Mouse (Mus musculus) testis, postnatal 14 days (tissue): ENCODE measurements at regions not wholly inside any gene's neighbourhood (a gene's known extent, or its start where the extent isn't known, plus 50 kb on each side); places are given as distances from the start of the nearest gene placed in this dataset.

ENCODE experiments used
- DNase-seq: peaks from one replicate; pipeline ENCODE4 v3.0.0; 2021; ENCODE audit warnings: low spot score

DNA sequence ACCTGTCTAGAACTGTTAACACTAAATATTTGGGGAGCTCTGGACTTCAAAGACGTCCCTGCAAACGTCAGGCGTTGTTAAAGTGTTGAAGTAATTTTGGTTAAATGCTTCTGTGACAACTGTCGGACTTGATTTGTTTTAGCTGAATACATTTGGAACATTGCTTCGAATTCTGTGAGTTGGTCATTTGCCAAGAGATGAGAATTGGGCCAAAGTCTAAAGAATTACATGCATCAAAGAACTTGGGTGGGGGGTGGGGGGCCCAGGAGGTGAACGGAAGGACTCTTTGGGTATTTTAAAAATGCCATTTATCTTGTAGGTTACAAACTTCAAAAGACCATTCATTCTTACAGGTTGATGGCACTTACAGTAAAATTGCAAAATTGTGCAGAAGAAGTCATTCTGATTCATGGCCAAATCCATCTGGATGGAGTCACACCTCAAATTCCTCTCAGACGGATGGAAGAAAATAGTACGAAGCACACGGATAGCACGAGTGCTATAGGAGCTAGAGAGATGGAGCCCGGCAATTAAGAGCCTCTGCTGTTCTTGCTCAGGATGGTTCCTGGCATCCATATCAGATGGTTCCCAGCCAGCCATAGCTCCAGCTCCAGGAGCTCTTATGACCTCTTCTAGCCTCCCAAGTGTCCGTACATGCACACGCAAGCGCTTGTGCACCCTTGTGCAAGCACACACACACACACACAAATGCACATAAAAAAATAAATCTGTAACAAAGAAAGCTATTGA is 144.5 kb upstream of the Irx5 start:
- DNase-seq: no peak

GRCm38 (mm10) chr8:92209081-92209480 is 148.3 kb upstream of the Irx5 start:
- DNase-seq: no peak

DNA sequence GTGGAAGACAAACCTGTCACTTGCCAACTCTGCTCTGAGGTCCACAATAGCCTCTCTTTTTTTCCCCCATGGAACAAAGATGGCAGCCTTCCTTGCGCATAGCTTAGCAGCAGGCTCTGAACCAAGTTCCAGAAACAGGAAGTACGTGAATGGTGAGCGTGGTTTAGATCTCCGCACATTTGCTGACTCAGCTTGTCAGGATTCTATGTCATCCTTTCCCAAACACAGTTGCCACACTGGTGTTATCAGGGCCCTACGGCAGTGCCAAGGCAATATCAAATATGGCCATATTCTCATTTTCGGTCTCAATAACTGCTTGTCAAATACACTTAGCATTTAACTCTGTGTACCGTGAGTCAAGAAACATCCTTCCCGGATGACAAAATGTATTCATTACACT is 161.8 kb upstream of the Irx5 start:
- no peak for DNase-seq

- no peak for DNase-seq
Measured at GRCm38 (mm10) chr8:92194065-92194464, 163.4 kb upstream of the Irx5 start.

GRCm38 (mm10) chr8:92190261-92191025 is 167.0 kb upstream of the Irx5 start:
- DNase-seq: no peak

GRCm38 (mm10) chr8:92183331-92183730 is 174.1 kb upstream of the Irx5 start:
- DNase-seq: no peak

DNA sequence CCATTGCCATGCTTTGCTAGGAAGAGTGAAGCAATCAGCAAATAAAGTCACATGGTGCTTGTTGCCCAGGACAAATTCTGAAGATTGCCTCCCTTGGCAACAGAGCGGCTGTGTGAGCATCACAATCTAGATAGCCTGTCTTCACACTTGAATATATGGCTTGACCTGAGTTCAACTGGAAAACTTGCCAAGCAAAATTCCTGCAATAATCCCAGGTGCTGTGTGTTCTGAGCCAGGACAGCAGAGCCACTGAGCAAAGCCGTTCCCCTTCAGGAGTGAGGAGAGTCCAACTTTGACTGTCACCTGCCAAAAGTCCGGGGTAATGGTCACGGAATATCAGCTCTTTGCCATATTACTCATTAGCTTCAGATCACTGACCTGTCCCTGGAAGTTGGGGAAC is 176.8 kb upstream of the Irx5 start:
- no peak for DNase-seq

DNA sequence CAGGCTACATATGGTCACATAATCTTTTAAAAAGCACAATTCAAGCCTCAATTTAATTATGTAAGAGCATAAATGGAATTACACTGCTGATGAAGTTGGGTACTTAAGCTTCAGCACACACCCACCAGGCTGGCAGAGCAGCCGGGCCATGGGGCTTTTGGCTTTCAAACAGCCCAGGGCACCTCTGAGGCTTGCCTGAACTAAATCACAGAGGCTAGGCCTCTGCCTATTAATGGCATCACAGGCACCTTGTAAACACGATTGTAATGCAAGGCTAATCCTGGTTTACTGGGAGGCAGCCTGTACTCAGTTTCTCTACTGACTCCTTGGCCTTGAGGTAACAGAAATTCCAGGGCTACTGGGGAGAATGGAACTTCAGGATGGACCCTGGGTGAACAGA is 178.1 kb upstream of the Irx5 start:
- DNase-seq: no peak

- DNase-seq: no peak
Measured at GRCm38 (mm10) chr8:92176101-92176500, 181.3 kb upstream of the Irx5 start.

DNA sequence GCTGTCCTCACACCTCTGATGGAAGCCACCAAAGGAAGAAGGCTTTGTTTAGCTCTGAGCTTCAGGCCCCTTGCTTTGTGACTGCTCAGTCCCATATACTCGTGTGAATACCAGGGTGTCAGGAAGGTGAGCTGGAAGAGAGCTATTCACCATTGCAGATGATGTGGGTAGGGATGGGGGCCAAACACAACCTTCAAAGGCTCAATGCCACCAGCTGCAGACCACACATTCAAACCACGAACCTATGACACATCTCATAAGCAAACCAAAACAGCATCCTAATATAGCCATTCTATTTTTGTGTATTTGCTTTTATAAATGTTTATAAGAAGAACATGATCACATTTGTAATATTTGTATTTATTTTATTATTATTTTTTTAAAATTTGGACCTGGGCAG is 183.3 kb upstream of the Irx5 start:
- no peak for DNase-seq

DNA sequence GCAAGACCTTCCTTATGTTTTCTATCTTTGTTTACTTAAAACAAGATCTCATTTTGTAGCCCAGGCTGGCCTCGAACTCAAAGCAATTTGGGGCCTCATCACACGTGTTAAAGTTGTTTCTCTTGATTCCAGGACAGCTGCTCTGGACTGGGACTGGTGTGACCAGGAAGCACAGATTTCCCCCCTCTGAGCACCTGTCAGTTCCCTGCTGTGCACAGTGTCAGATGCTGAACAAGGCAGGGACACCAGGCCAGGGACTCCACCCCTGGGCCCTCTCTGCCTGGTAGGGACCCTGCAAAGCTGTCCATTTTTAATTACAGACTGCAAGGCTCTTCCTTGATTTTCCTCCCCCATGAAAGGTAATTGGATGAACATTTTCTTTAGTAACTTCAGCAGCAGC is 185.8 kb upstream of the Irx5 start:
- no peak for DNase-seq

DNA sequence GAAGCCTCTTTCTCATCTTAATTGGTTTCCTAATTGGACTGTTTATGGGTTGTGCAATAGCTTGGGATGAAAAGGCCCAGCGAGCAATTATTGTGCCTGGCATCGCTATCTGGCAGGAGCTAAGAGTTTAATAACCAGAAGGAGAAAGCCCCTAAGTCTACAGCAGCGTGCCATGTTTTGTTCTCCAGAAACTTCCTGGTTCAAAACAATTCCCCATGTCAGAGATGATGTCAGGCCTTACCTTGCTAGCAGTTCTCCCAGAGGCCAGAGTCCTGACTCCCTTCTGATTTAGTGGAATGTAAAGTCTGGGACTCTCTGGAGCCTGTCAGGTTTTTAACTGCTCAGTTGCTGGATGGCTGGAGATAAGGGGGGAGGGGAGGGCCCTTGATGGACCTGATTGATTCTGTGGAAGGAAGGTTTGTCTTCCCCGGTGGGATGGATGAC is 190.1 kb upstream of the Irx5 start:
- DNase-seq: no peak

DNA sequence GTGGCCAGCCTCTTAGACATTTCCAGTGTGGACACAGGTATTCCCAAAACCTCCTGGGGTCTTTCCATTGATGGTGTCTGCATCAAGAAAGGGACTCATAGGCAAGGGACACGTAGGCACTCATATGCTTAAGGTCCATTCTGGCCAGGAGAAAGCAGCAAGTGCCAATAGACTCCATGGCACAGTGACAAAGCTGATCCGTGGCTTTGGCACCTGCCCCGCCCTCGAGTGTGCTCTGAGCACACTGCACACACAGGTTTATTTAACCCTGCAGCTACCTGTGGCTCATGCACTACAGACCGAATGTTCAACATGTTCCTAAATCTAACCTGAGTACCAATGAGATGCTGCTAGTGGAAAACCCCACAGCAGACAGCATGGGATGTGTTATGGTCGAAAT is 192.1 kb upstream of the Irx5 start:
- no peak for DNase-seq

DNA sequence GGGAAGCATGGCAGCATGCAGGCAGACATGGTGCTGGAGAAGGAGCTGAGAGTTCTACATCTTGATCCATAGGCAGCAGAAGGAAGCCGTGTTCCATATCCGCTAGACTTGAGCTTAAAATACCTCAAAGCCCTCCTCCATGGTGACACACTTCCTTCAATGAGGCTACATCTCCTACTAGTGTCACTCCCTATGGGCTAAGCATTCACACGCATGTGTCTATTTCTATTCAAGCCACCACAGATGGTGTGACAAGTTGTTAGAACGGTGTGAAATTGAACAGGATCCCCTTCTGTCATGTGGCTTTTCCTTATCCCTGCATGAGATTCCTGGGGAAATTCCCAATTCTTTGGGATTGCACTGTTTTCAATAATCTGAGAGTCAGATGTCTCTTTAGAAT is 192.9 kb upstream of the Irx5 start:
- no peak for DNase-seq

- no peak for DNase-seq
Measured at GRCm38 (mm10) chr8:92161002-92161401, 196.4 kb upstream of the Irx5 start.

GRCm38 (mm10) chr8:92158219-92158618 is 199.2 kb upstream of the Irx5 start:
- DNase-seq: no peak

- DNase-seq: no peak
Measured at GRCm38 (mm10) chr8:92152478-92152877, 204.9 kb upstream of the Irx5 start.

DNA sequence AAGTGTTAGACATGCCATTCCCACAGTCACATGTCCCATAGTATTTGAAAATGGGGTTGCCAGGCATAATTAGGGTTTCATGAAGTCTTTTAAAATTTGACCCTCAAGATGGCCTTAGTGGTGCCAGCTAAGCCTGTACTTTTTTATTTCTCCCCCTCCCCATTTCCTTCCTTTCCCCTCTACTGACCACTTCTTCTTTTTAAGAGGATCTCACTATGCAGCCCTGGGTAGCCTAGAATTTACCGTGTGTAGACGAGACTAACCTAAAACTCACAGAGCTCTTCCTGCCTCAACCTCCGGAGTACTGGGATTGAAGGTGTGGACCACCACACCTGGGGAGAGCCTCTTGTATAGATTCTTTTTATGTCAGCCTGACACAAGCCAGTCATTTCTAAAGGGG is 209.8 kb upstream of the Irx5 start:
- no peak for DNase-seq

GRCm38 (mm10) chr8:92137091-92137882 is 220.1 kb upstream of the Irx5 start:
- DNase-seq: no peak

DNA sequence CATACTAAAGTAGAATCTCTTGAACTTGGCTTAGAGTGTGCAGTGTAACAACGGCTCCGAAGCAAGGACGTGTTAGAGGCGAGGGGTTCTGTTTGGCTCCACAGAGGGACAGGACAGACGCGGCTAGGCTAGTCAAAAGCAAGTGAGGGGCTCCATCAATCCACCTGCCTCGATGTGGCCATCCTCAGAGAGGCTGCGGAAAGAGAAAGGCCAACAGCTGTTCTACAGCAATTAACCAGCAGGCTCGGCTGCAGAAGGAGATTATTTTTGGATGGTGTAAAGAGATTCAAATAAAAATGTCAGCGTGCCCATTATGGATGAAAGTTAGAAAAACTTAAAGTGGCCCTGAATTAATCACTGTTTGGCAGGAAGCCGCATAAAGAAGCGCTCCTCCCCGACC is 221.0 kb upstream of the Irx5 start:
- DNase-seq: no peak

DNA sequence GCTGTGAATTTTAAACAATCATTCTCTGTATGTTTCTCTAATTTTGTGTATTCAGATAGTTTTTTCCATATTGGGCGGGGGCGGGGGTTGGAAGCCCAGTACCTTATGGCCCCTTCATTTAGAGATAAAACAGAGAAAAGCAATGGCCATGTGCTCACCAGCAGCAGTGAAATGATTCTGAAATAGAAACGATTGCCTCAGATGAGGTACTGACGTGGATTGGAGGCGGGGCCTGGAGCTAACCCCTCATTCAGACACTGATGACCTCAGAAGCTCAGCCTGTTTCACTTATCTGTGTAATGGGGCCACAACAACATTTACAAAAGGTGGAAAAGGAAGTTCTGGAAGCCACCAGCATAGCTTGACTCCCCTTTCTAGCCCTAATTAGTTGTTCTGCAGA is 223.0 kb upstream of the Irx5 start:
- DNase-seq: no peak

DNA sequence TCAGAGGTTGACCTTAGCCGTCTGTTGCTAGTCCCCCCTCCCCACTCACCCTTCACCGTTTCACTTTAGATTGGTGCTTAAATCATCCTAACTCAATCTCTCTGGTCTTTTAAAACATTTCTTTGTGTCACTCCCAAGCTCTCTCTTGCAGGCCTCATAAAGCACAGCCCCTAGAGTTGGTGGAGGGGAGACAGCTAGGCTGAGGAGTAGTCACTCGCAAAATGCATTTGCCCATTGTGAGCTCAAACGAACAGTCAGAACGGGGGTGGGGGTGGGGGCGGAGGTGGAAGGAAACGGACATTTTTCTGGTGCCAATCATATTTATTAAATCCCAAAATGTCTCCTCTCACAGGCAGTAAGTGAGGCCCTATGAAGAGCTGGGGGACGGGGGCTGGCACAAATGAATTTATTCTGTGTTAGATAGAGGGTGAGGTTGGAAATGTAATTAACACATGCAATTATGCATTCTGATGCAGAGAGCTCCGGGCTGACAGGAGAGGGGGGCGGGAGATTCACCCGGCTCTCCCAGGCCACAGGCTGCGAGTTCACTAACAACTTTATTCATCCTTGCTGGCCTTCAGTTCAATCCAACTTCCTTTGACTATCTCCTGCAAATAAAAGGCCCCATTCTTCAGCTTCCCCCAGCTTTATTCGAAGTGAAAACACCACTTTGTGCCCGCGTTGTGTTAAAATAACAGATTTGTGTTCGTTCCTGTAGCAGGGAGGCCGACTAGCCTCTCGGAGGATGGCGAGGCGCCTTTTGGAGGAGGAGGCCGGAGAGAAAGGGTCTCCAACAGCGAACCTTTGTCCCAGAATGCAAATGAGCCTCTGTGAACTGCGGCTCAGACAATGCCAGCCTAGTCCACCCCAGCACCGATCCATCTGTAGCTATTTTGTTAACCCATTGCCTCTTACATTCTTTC is 223.7 kb upstream of the Irx5 start:
- no peak for DNase-seq
